18 mouse cellular contexts compared by ENCODE assay signal in genomic region chr17:72937204-72937603, GRCm38 (mm10). TPM values are rescaled to one million over a fixed set of nuclear protein-coding genes. Genes with fewer than 3 reads are reported as not detected.
DNase-seq lines count a peak whose midpoint lies in the region; ATAC-seq lines count a peak whose summit lies in the region.
"Had no signal": no experiment of that assay in that cellular context is flagged by ENCODE, and none has a peak within 500 bp of the region (broad histone marks: within the 10 kb centered on the region; RNA-seq: fewer than 3 reads in every experiment).

No protein-coding gene starts in this region.

- peaks cover 94% of the 10 kb centered on the region for H3K4me1 ChIP-seq in heart, embryonic 13.5 days
- peaks cover 65% of the 10 kb centered on the region for H3K4me1 ChIP-seq in lung, embryonic 15.5 days
- peaks cover 50% of the 10 kb centered on the region for H3K4me1 ChIP-seq in intestine, embryonic 16.5 days (ENCODE audit: control insufficient read depth, insufficient read depth, low read length)
- H3K4me1 ChIP-seq in midbrain, embryonic 16.5 days (ENCODE audit: control insufficient read depth, insufficient read depth, low read length), result peaks cover 7% of the 10 kb centered on the region; the same call in 1 of the 2 replicates

- H3K27me3 ChIP-seq in heart, embryonic 13.5 days (replicated peaks), result no peaks in the 10 kb centered on the region
- H3K27me3 ChIP-seq in lung, embryonic 15.5 days, result no peaks in the 10 kb centered on the region
- no peaks in the 10 kb centered on the region for H3K27me3 ChIP-seq in intestine, embryonic 16.5 days (replicated peaks; ENCODE audit: control insufficient read depth, insufficient read depth, low read length)
- H3K27me3 ChIP-seq in midbrain, embryonic 16.5 days (ENCODE audit: control insufficient read depth, insufficient read depth, low read depth, low read length), result no peaks in the 10 kb centered on the region
- H3K27me3 ChIP-seq: embryonic facial prominence, embryonic 12.5 days; limb, embryonic 12.5 days; liver, embryonic 13.5 days; megakaryocyte, embryonic 14.5 days; midbrain, embryonic 15.5 days; neural tube, embryonic 12.5 days had no signal

- no peak for ATAC-seq in heart, embryonic 13.5 days (ENCODE audit: extremely low read depth, insufficient number of reproducible peaks, low FRiP score, low TSS enrichment)
- ATAC-seq in lung, embryonic 15.5 days (ENCODE audit: borderline replicate concordance, extremely low read depth, low FRiP score, low TSS enrichment), result no peak
- ATAC-seq in CD4-positive, CD25-positive, alpha-beta regulatory T cell, adult 4 months, result peak; percentile 6
- ATAC-seq in intestine, embryonic 16.5 days, result no peak
- ATAC-seq in midbrain, embryonic 16.5 days, result no peak
- ATAC-seq: forebrain, postnatal 0 days; hindbrain, postnatal 0 days; midbrain, embryonic 15.5 days had no signal

- H3K27ac ChIP-seq in heart, embryonic 13.5 days (replicated peaks), result peak overlapping the region; percentile 87
- 0 out of 2 replicates have a peak overlapping the region, but pooled peaks have one; percentile 14 for H3K27ac ChIP-seq in lung, embryonic 15.5 days
- 0 out of 2 replicates have a peak overlapping the region, but pooled peaks have one; percentile 24 for H3K27ac ChIP-seq in intestine, embryonic 16.5 days (ENCODE audit: low read length)
- H3K27ac ChIP-seq in midbrain, embryonic 16.5 days (ENCODE audit: low read length), result no peak overlapping the region
- H3K27ac ChIP-seq: liver, embryonic 13.5 days; midbrain, embryonic 15.5 days; neural tube, embryonic 12.5 days had no signal

- H3K4me3 ChIP-seq in heart, embryonic 13.5 days, result no peak overlapping the region
- H3K4me3 ChIP-seq in lung, embryonic 15.5 days, result no peak overlapping the region
- no peak overlapping the region for H3K4me3 ChIP-seq in intestine, embryonic 16.5 days (ENCODE audit: low read length)
- H3K4me3 ChIP-seq in midbrain, embryonic 16.5 days (ENCODE audit: low read depth, low read length), result no peak overlapping the region
- H3K4me3 ChIP-seq: embryonic facial prominence, embryonic 12.5 days; left cerebral cortex, adult 2 months; limb, embryonic 12.5 days; liver, embryonic 13.5 days; megakaryocyte, embryonic 14.5 days; midbrain, embryonic 15.5 days; neural tube, embryonic 12.5 days had no signal

- H3K4me2 ChIP-seq in heart, embryonic 13.5 days, result peak overlapping the region; percentile 28; the same call in 1 of the 2 replicates
- no peak overlapping the region for H3K4me2 ChIP-seq in lung, embryonic 15.5 days
- no peak overlapping the region for H3K4me2 ChIP-seq in intestine, embryonic 16.5 days (ENCODE audit: low read depth, low read length)
- no peak overlapping the region for H3K4me2 ChIP-seq in midbrain, embryonic 16.5 days (ENCODE audit: low read length)
- H3K4me2 ChIP-seq: embryonic facial prominence, embryonic 12.5 days; limb, embryonic 12.5 days; liver, embryonic 13.5 days; midbrain, embryonic 15.5 days; neural tube, embryonic 12.5 days had no signal

- H3K9me3 ChIP-seq in heart, embryonic 13.5 days, result 0 out of 2 replicates have a peak, but pooled peaks cover 1% of the 10 kb centered on the region
- H3K9me3 ChIP-seq in lung, embryonic 15.5 days, result no peaks in the 10 kb centered on the region
- no peaks in the 10 kb centered on the region for H3K9me3 ChIP-seq in intestine, embryonic 16.5 days (ENCODE audit: control insufficient read depth, low read length)
- H3K9me3 ChIP-seq in midbrain, embryonic 16.5 days (replicated peaks; ENCODE audit: control insufficient read depth, low read length, poor library complexity, severe bottlenecking), result peaks cover 3% of the 10 kb centered on the region; the same call in 1 of the 2 replicates
- H3K9me3 ChIP-seq: liver, embryonic 13.5 days; midbrain, embryonic 15.5 days had no signal

- peaks cover 96% of the 10 kb centered on the region for H3K36me3 ChIP-seq in heart, embryonic 13.5 days
- peaks cover 30% of the 10 kb centered on the region for H3K36me3 ChIP-seq in lung, embryonic 15.5 days
- H3K36me3 ChIP-seq in intestine, embryonic 16.5 days (ENCODE audit: control insufficient read depth, insufficient read depth, low read length), result peaks cover 21% of the 10 kb centered on the region
- H3K36me3 ChIP-seq in midbrain, embryonic 16.5 days (ENCODE audit: control insufficient read depth, insufficient read depth, low read length), result peaks cover 29% of the 10 kb centered on the region
- H3K36me3 ChIP-seq: G1E had no signal

- no peak for DNase-seq in heart, adult 18-20 months
- DNase-seq in lung, postnatal 10 days, result no peak
- DNase-seq: cerebellum, adult 9-10 months; forebrain, postnatal 0 days; liver, embryonic 13.5 days had no signal

- WGBS in heart, embryonic 13.5 days, result 48% methylated on average over 9 of the region's 9 CpGs
- 58% methylated on average over 9 of the region's 9 CpGs for WGBS in lung, embryonic 15.5 days
- 66% methylated on average over 9 of the region's 9 CpGs for WGBS in intestine, embryonic 16.5 days
- WGBS in midbrain, embryonic 16.5 days, result 91% methylated on average over 9 of the region's 9 CpGs

- peak overlapping the region; percentile 66 for H3K9ac ChIP-seq in heart, embryonic 13.5 days
- H3K9ac ChIP-seq in lung, embryonic 15.5 days, result no peak overlapping the region
- H3K9ac ChIP-seq in intestine, embryonic 16.5 days (ENCODE audit: low read depth, low read length), result no peak overlapping the region
- H3K9ac ChIP-seq in midbrain, embryonic 16.5 days (ENCODE audit: low read depth, low read length), result no peak overlapping the region
- H3K9ac ChIP-seq: embryonic facial prominence, embryonic 12.5 days; forebrain, postnatal 0 days; limb, embryonic 12.5 days; liver, embryonic 13.5 days; midbrain, embryonic 15.5 days; neural tube, embryonic 12.5 days had no signal

RNA-seq across cellular contexts. Expression of gene Lbh, which starts 19.1 kb away (rescaled TPM):
- polyA plus RNA-seq in heart, embryonic 13.5 days (2015; fragmentation: Nextera tagmentation; extraction: Ambion mirVana), result 25.6 and 30.8 TPM in 2 replicates
- total RNA-seq in heart, adult 18-20 months (2021), result 100 to 1,000 TPM; 432 to 483 TPM
- 8.1 and 9.0 TPM in 2 replicates for polyA plus RNA-seq in lung, embryonic 15.5 days (2015; fragmentation: Nextera tagmentation; extraction: Ambion mirVana)
- polyA plus RNA-seq in CD4-positive, CD25-positive, alpha-beta regulatory T cell, adult 4 months (2017; shearing (Covaris generic)), result 10 to 100 TPM; 22.7 to 38.5 TPM
- polyA plus RNA-seq in intestine, embryonic 16.5 days (2015; fragmentation: Nextera tagmentation; extraction: Ambion mirVana), result 5.5 and 7.6 TPM in 2 replicates
- polyA plus RNA-seq in midbrain, embryonic 16.5 days (2015; fragmentation: Nextera tagmentation; extraction: Ambion mirVana), result 4.0 and 5.5 TPM in 2 replicates
